Mouse (Mus musculus): Measurements from ENCODE around the gene Arl4a.
A peak's percentile ranks its signal among the peaks of the same experiment; 100 is the strongest.

- no peak for TF ChIP-seq POLR2A (IDR thresholded peaks at IDR 0.05; ENCODE audit: low read depth, low read length)
- TF ChIP-seq CTCF (conservative IDR thresholded peaks at IDR 0.05 in 1 of 2, IDR thresholded peaks at IDR 0.05 in 1 of 2; ENCODE audit: low read depth in 2 of 2, low read length in 2 of 2), result peak; percentile 22 to 84; a peak in 2 of 4 replicates
- TF ChIP-seq KAT2A (IDR thresholded peaks at IDR 0.05; ENCODE audit: insufficient replicate concordance, low read length), result no peak
- TF ChIP-seq MXI1 (IDR thresholded peaks at IDR 0.05; ENCODE audit: low read depth, low read length), result no peak
Measured at GRCm38 (mm10) chr12:40040067-40040466, 2.2 kb upstream of the Arl4a start.

All from CH12.LX (cell line).